Mouse (Mus musculus): ENCODE results near the gene Moxd2.

DNA sequence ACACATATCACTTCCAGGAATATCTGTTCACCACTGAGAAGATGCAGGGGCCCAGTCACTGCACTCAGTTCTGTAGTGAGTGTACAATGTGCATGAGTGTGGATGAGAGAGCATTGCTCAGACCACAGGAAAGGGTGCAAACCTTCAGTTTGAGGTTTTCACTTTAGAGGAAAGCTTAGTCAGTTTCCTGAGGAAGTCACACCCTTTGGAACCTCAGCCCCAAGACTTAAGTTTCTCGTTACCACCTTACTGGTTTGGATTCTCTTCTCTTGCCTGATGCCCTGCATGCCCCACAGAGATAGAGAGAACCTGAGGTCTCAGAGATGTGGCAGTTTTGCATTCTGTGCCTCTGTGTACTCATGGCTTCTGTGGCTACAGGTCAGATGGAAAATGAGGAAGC lies 3.7 kb upstream of the Moxd2 start:
- TF ChIP-seq POLR2A (IDR thresholded peaks at IDR 0.05; ENCODE audit: borderline replicate concordance, low read depth, low read length), result no peak
- TF ChIP-seq CTCF (IDR thresholded peaks at IDR 0.05; ENCODE audit: low read depth, low read length), result no peak

All from bone marrow macrophage, adult 2 months (primary cell).